Mouse (Mus musculus): ENCODE results near the gene Uchl3. TPM values are rescaled to one million over a fixed set of nuclear protein-coding genes. Genes with fewer than 3 reads are reported as not detected.

Uchl3 gene
- polyA plus RNA-seq, 1 experiment from 2014 or later = 174 TPM

- H3K4me3 ChIP-seq (ENCODE audit: low read depth, low read length) = no peak overlapping the region
- no peak overlapping the region for H3K4me2 ChIP-seq (ENCODE audit: low read depth, low read length, severe bottlenecking)
- peaks cover 3% of the 10 kb centered on the region; the same call in 1 of the 2 replicates for H3K4me1 ChIP-seq (replicated peaks; ENCODE audit: control insufficient read depth, insufficient read depth, low read length)
- H3K9ac ChIP-seq (ENCODE audit: low read length) = no peak overlapping the region
- DNase-seq (ENCODE audit: low spot score) (no peak), ATAC-seq (replicated peaks; ENCODE audit: low FRiP score) (no peak)
- 88% methylated on average over 10 of the region's 10 CpGs for WGBS
- H3K9me3 ChIP-seq (ENCODE audit: control insufficient read depth, low read length) = no peaks in the 10 kb centered on the region
- no peaks in the 10 kb centered on the region for H3K27me3 ChIP-seq (ENCODE audit: control insufficient read depth, insufficient read depth, low read length)
- H3K36me3 ChIP-seq (ENCODE audit: control insufficient read depth, insufficient read depth, low read length) = no peaks in the 10 kb centered on the region
- no peak overlapping the region for H3K27ac ChIP-seq (ENCODE audit: low read depth, low read length)
These were observed 2.5 kb downstream of the Uchl3 start for GRCm38 (mm10) chr14:101656307-101656706.

GRCm38 (mm10) chr14:101661654-101662412, 8.1 kb downstream of the Uchl3 start:
- H3K4me2 ChIP-seq (ENCODE audit: low read depth, low read length, severe bottlenecking) = no peak overlapping the region
- ATAC-seq (replicated peaks; ENCODE audit: low FRiP score) (no peak), DNase-seq (ENCODE audit: low spot score) (no peak)
- H3K27ac ChIP-seq (ENCODE audit: low read depth, low read length) = no peak overlapping the region
- no peaks in the 10 kb centered on the region for H3K9me3 ChIP-seq (ENCODE audit: control insufficient read depth, low read length)
- H3K4me3 ChIP-seq (ENCODE audit: low read depth, low read length) = no peak overlapping the region
- no peaks in the 10 kb centered on the region for H3K27me3 ChIP-seq (ENCODE audit: control insufficient read depth, insufficient read depth, low read length)
- 75% methylated on average over 3 of the region's 3 CpGs for WGBS
- H3K36me3 ChIP-seq (ENCODE audit: control insufficient read depth, insufficient read depth, low read length) = no peaks in the 10 kb centered on the region
- no peak overlapping the region for H3K9ac ChIP-seq (ENCODE audit: low read length)
- H3K4me1 ChIP-seq (replicated peaks; ENCODE audit: control insufficient read depth, insufficient read depth, low read length) = no peaks in the 10 kb centered on the region

GRCm38 (mm10) chr14:101664274-101664673, 10.5 kb downstream of the Uchl3 start:
- Histone ChIP-seq H3K4me1 (replicated peaks; ENCODE audit: control insufficient read depth, insufficient read depth, low read length) (no peaks in the 10 kb centered on the region), H3K27me3 (ENCODE audit: control insufficient read depth, insufficient read depth, low read length) (no peaks in the 10 kb centered on the region), H3K36me3 (ENCODE audit: control insufficient read depth, insufficient read depth, low read length) (no peaks in the 10 kb centered on the region), H3K9me3 (ENCODE audit: control insufficient read depth, low read length) (no peaks in the 10 kb centered on the region), H3K4me2 (ENCODE audit: low read depth, low read length, severe bottlenecking) (no peak overlapping the region), H3K27ac (ENCODE audit: low read depth, low read length) (no peak overlapping the region), H3K4me3 (ENCODE audit: low read depth, low read length) (no peak overlapping the region), H3K9ac (ENCODE audit: low read length) (no peak overlapping the region)
- no peak for DNase-seq (ENCODE audit: low spot score)
- no peak for ATAC-seq (replicated peaks; ENCODE audit: low FRiP score)
- 96% methylated on average over 3 of the region's 3 CpGs for WGBS

DNA sequence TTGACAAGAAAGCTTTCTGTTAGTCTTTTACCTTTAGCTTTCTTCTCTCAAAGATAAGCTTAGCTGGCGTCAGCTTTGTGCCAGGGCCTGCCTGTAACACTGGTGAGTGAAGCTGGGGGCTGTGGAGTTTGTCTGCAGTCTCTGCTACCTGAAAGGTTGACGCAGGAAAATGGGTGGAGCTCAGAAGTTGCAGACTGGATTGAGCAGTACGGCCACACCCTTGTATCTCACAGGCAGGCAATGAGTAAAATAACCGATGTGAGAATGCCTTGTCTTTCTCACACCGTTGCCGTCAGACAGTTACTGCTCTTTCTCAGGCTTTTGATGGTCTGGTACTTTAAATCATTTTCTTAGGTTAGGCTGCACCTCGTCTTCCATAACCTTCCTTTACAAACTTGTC, 12.3 kb downstream of the Uchl3 start:
- Histone ChIP-seq H3K27ac (ENCODE audit: low read depth, low read length) (no peak overlapping the region), H3K27me3 (ENCODE audit: control insufficient read depth, insufficient read depth, low read length) (no peaks in the 10 kb centered on the region), H3K9me3 (ENCODE audit: control insufficient read depth, low read length) (no peaks in the 10 kb centered on the region), H3K36me3 (ENCODE audit: control insufficient read depth, insufficient read depth, low read length) (no peaks in the 10 kb centered on the region), H3K4me2 (ENCODE audit: low read depth, low read length, severe bottlenecking) (no peak overlapping the region), H3K4me3 (ENCODE audit: low read depth, low read length) (no peak overlapping the region), H3K9ac (ENCODE audit: low read length) (no peak overlapping the region), H3K4me1 (replicated peaks; ENCODE audit: control insufficient read depth, insufficient read depth, low read length) (no peaks in the 10 kb centered on the region)
- 95% methylated on average over 7 of the region's 7 CpGs for WGBS
- no peak for DNase-seq (ENCODE audit: low spot score)
- no peak for ATAC-seq (replicated peaks; ENCODE audit: low FRiP score)

DNA sequence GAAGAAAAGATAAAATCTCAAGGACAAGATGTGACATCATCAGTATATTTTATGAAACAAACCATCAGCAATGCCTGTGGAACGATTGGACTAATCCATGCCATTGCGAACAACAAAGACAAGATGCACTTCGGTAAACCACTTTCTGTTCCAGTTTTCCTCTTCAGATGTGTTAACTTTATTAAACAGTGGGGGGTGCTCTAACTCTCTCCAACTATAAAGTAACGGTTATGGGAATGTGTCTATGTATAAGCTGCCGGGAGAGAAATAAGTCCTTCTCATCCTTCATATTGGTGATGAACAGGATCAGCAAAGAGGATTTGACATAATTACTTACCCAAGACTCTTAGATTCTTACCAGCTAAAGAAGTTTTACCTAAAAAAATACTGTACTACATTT, 12.8 kb downstream of the Uchl3 start:
- Histone ChIP-seq H3K4me3 (ENCODE audit: low read depth, low read length) (no peak overlapping the region), H3K9ac (ENCODE audit: low read length) (no peak overlapping the region), H3K36me3 (ENCODE audit: control insufficient read depth, insufficient read depth, low read length) (no peaks in the 10 kb centered on the region), H3K9me3 (ENCODE audit: control insufficient read depth, low read length) (no peaks in the 10 kb centered on the region), H3K27ac (ENCODE audit: low read depth, low read length) (no peak overlapping the region), H3K4me1 (replicated peaks; ENCODE audit: control insufficient read depth, insufficient read depth, low read length) (no peaks in the 10 kb centered on the region), H3K4me2 (ENCODE audit: low read depth, low read length, severe bottlenecking) (no peak overlapping the region), H3K27me3 (ENCODE audit: control insufficient read depth, insufficient read depth, low read length) (no peaks in the 10 kb centered on the region)
- DNase-seq (ENCODE audit: low spot score) (no peak), ATAC-seq (replicated peaks; ENCODE audit: low FRiP score) (no peak)
- 89% methylated on average over 5 of the region's 5 CpGs for WGBS

GRCm38 (mm10) chr14:101668626-101669025, 14.9 kb downstream of the Uchl3 start:
- H3K9ac ChIP-seq (ENCODE audit: low read length) = no peak overlapping the region
- no peaks in the 10 kb centered on the region for H3K4me1 ChIP-seq (replicated peaks; ENCODE audit: control insufficient read depth, insufficient read depth, low read length)
- DNase-seq (ENCODE audit: low spot score) (no peak), ATAC-seq (replicated peaks; ENCODE audit: low FRiP score) (no peak)
- H3K36me3 ChIP-seq (ENCODE audit: control insufficient read depth, insufficient read depth, low read length) = no peaks in the 10 kb centered on the region
- WGBS = 93% methylated on average over 7 of the region's 7 CpGs
- no peak overlapping the region for H3K4me3 ChIP-seq (ENCODE audit: low read depth, low read length)
- no peaks in the 10 kb centered on the region for H3K9me3 ChIP-seq (ENCODE audit: control insufficient read depth, low read length)
- H3K27ac ChIP-seq (ENCODE audit: low read depth, low read length) = no peak overlapping the region
- H3K27me3 ChIP-seq (ENCODE audit: control insufficient read depth, insufficient read depth, low read length) = no peaks in the 10 kb centered on the region
- H3K4me2 ChIP-seq (ENCODE audit: low read depth, low read length, severe bottlenecking) = no peak overlapping the region

DNA sequence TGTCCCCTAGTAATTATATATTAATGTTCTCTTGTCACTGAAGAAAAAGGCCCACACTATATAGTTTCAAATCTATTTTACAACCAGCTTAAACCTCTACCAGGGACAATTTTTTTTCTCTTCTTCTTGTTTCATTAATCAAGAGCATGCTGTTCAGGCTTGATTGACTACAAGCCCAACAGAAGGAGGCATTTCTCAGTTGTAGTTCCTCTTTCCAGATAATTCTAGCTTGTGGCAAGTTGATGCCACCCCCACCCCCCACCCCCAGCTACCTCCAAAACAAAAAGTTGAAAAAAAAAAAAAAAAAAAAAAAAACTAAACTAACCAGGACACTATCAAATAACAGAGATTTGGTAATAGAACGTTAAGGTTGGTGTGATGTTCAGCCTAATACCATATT, 18.5 kb downstream of the Uchl3 start:
- H3K4me1 ChIP-seq (replicated peaks; ENCODE audit: control insufficient read depth, insufficient read depth, low read length) = no peaks in the 10 kb centered on the region
- WGBS = 96% methylated on average over 1 of the region's 1 CpGs
- no peak overlapping the region for H3K9ac ChIP-seq (ENCODE audit: low read length)
- H3K4me2 ChIP-seq (ENCODE audit: low read depth, low read length, severe bottlenecking) = no peak overlapping the region
- no peaks in the 10 kb centered on the region for H3K9me3 ChIP-seq (ENCODE audit: control insufficient read depth, low read length)
- ATAC-seq (replicated peaks; ENCODE audit: low FRiP score) (no peak), DNase-seq (ENCODE audit: low spot score) (no peak)
- H3K27ac ChIP-seq (ENCODE audit: low read depth, low read length) = no peak overlapping the region
- H3K27me3 ChIP-seq (ENCODE audit: control insufficient read depth, insufficient read depth, low read length) = no peaks in the 10 kb centered on the region
- no peaks in the 10 kb centered on the region for H3K36me3 ChIP-seq (ENCODE audit: control insufficient read depth, insufficient read depth, low read length)
- H3K4me3 ChIP-seq (ENCODE audit: low read depth, low read length) = no peak overlapping the region

GRCm38 (mm10) chr14:101687696-101688095, 33.9 kb downstream of the Uchl3 start:
- Histone ChIP-seq H3K36me3 (ENCODE audit: control insufficient read depth, insufficient read depth, low read length) (no peaks in the 10 kb centered on the region), H3K4me2 (ENCODE audit: low read depth, low read length, severe bottlenecking) (no peak overlapping the region), H3K9me3 (ENCODE audit: control insufficient read depth, low read length) (no peaks in the 10 kb centered on the region), H3K9ac (ENCODE audit: low read length) (no peak overlapping the region), H3K4me3 (ENCODE audit: low read depth, low read length) (no peak overlapping the region), H3K4me1 (replicated peaks; ENCODE audit: control insufficient read depth, insufficient read depth, low read length) (no peaks in the 10 kb centered on the region), H3K27me3 (ENCODE audit: control insufficient read depth, insufficient read depth, low read length) (no peaks in the 10 kb centered on the region), H3K27ac (ENCODE audit: low read depth, low read length) (no peak overlapping the region)
- no peak for ATAC-seq (replicated peaks; ENCODE audit: low FRiP score)
- 85% methylated on average over 6 of the region's 6 CpGs for WGBS
- no peak for DNase-seq (ENCODE audit: low spot score)

- DNase-seq (ENCODE audit: low spot score) = no peak
- H3K4me3 ChIP-seq (ENCODE audit: low read depth, low read length) = no peak overlapping the region
- H3K36me3 ChIP-seq (ENCODE audit: control insufficient read depth, insufficient read depth, low read length) = no peaks in the 10 kb centered on the region
- no peak overlapping the region for H3K4me2 ChIP-seq (ENCODE audit: low read depth, low read length, severe bottlenecking)
- no peak for ATAC-seq (replicated peaks; ENCODE audit: low FRiP score)
- H3K27me3 ChIP-seq (ENCODE audit: control insufficient read depth, insufficient read depth, low read length) = no peaks in the 10 kb centered on the region
- 91% methylated on average over 2 of the region's 2 CpGs for WGBS
- no peaks in the 10 kb centered on the region for H3K4me1 ChIP-seq (replicated peaks; ENCODE audit: control insufficient read depth, insufficient read depth, low read length)
- H3K9ac ChIP-seq (ENCODE audit: low read length) = no peak overlapping the region
- no peak overlapping the region for H3K27ac ChIP-seq (ENCODE audit: low read depth, low read length)
- H3K9me3 ChIP-seq (ENCODE audit: control insufficient read depth, low read length) = no peaks in the 10 kb centered on the region
These were observed 34.6 kb downstream of the Uchl3 start for GRCm38 (mm10) chr14:101688406-101688805.

All from forebrain, embryonic 11.5 days (tissue).